Mouse (Mus musculus) lung, postnatal 0 days (tissue): Measurements from ENCODE around the gene Rtl6.

ENCODE experiments used
- CTCF ChIP-seq: IDR thresholded peaks from 2 replicates; pipeline ENCODE4 v1.5.1; 2016; ENCODE audit warnings: antibody characterized with exemption, mild to moderate bottlenecking
- EP300 ChIP-seq: IDR thresholded peaks from 2 replicates; pipeline ENCODE4 v1.6.1; 2016; ENCODE audit warnings: antibody characterized with exemption, mild to moderate bottlenecking, control low read depth

- no peak for TF ChIP-seq CTCF
- TF ChIP-seq EP300, result no peak
Measured at GRCm38 (mm10) chr15:84526921-84527320, 30.7 kb downstream of the Rtl6 start.
